ENCODE assay signal across 8 mouse cellular contexts in the genomic region with DNA sequence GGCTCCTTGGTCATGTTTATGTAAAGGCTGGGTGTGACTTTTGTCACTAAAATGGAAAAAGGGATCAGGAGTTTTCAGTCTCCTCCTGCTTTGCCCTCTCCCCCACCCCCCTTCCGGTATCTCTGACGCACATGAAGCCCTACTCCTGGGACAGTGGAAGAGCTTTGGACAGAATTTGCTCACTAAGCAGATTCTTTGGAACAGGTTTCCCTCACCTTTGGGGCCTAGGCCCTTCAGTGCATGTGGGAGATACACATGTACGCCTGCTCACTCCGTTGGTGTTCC. TPM values are rescaled to one million over a fixed set of nuclear protein-coding genes. Genes with fewer than 3 reads are reported as not detected.
DNase-seq lines count a peak whose midpoint lies in the region; ATAC-seq and TF ChIP-seq lines count a peak whose summit lies in the region.

No protein-coding gene starts in this region.

- H3K9ac ChIP-seq in heart, adult 2 months (ENCODE audit: low read depth, low read length), result 0 out of 2 replicates have a peak overlapping the region, but pooled peaks have one; percentile 10
- no peak overlapping the region for H3K9ac ChIP-seq in embryonic facial prominence, embryonic 15.5 days
- H3K9ac ChIP-seq in midbrain, embryonic 12.5 days (replicated peaks), result no peak overlapping the region

- peak overlapping the region; percentile 99 for H3K27ac ChIP-seq in heart, adult 2 months
- H3K27ac ChIP-seq in embryonic facial prominence, embryonic 15.5 days (replicated peaks), result peak overlapping the region; percentile 96
- H3K27ac ChIP-seq in midbrain, embryonic 12.5 days (replicated peaks), result no peak overlapping the region

- no peak for ATAC-seq in embryonic facial prominence, embryonic 15.5 days (ENCODE audit: insufficient number of reproducible peaks, low FRiP score, low TSS enrichment, low read depth)
- no peak for ATAC-seq in midbrain, embryonic 12.5 days (ENCODE audit: low FRiP score, low read depth)

- DNase-seq in heart, adult 2 months, result peak in 1 of 2 experiments; percentile 26
- no peak for DNase-seq in heart, postnatal 25 days (ENCODE audit: low spot score)
- peak; percentile 55 for DNase-seq in kidney, postnatal 10 days
- no peak for DNase-seq in left cerebral cortex, adult 11 months (ENCODE audit: low spot score)
- no peak for DNase-seq in adrenal gland, adult 18-20 months (ENCODE audit: low spot score in 2 of 2)
- no peak for DNase-seq in adrenal gland, postnatal 10 days

- no peaks in the 10 kb centered on the region for H3K36me3 ChIP-seq in heart, adult 2 months (ENCODE audit: control insufficient read depth, insufficient read depth, low read length)
- 0 out of 2 replicates have a peak, but pooled peaks cover 6% of the 10 kb centered on the region for H3K36me3 ChIP-seq in embryonic facial prominence, embryonic 15.5 days
- H3K36me3 ChIP-seq in midbrain, embryonic 12.5 days, result no peaks in the 10 kb centered on the region

- intact Hi-C loops in heart, adult 2 months (cut with DNase I), result loop anchor here (2.0 kb wide), 1 partner anchor 35 kb away; no protein-coding TSS in a partner anchor
- intact Hi-C loops in heart, postnatal 25 days (cut with DNase I), result loop anchor here (2.0 kb wide), 1 partner anchor 35 kb away; no protein-coding TSS in a partner anchor

- WGBS in heart, adult 2 months, result 36% methylated on average over 4 of the region's 4 CpGs
- 48% methylated on average over 4 of the region's 4 CpGs for WGBS in embryonic facial prominence, embryonic 15.5 days
- 67% methylated on average over 4 of the region's 4 CpGs for WGBS in midbrain, embryonic 12.5 days

- TF ChIP-seq CTCF in heart, adult 2 months (IDR thresholded peaks at IDR 0.05), result no peak

- H3K4me1 ChIP-seq in heart, adult 2 months (ENCODE audit: control insufficient read depth, insufficient read depth, low read length), result peaks cover 11% of the 10 kb centered on the region
- H3K4me1 ChIP-seq in embryonic facial prominence, embryonic 15.5 days, result peaks cover 30% of the 10 kb centered on the region
- H3K4me1 ChIP-seq in midbrain, embryonic 12.5 days, result peaks cover 20% of the 10 kb centered on the region

- H3K27me3 ChIP-seq in heart, adult 2 months (ENCODE audit: control insufficient read depth, insufficient read depth, low read length), result no peaks in the 10 kb centered on the region
- H3K27me3 ChIP-seq in embryonic facial prominence, embryonic 15.5 days, result no peaks in the 10 kb centered on the region
- peaks cover 8% of the 10 kb centered on the region for H3K27me3 ChIP-seq in midbrain, embryonic 12.5 days

- TF ChIP-seq EP300 in heart, adult 2 months (IDR thresholded peaks at IDR 0.05; ENCODE audit: insufficient read depth, low read depth, low read length), result no peak

- peak overlapping the region; percentile 72 for H3K4me2 ChIP-seq in embryonic facial prominence, embryonic 15.5 days (replicated peaks)
- peak overlapping the region; percentile 69; the same call in 1 of the 2 replicates for H3K4me2 ChIP-seq in midbrain, embryonic 12.5 days (replicated peaks)

- no peaks in the 10 kb centered on the region; the same call in 1 of the 2 replicates for H3K79me2 ChIP-seq in heart, adult 2 months (replicated peaks; ENCODE audit: control insufficient read depth, insufficient read depth, low read length)

- H3K9me3 ChIP-seq in embryonic facial prominence, embryonic 15.5 days (replicated peaks), result no peaks in the 10 kb centered on the region
- H3K9me3 ChIP-seq in midbrain, embryonic 12.5 days, result no peaks in the 10 kb centered on the region

- H3K4me3 ChIP-seq in heart, adult 2 months, result peak overlapping the region; percentile 99
- H3K4me3 ChIP-seq in embryonic facial prominence, embryonic 15.5 days (replicated peaks), result peak overlapping the region; percentile 93
- H3K4me3 ChIP-seq in midbrain, embryonic 12.5 days, result no peak overlapping the region

- TF ChIP-seq POLR2A in heart, adult 2 months (IDR thresholded peaks at IDR 0.05; ENCODE audit: insufficient read depth, low read depth, low read length), result peak; percentile 43; the same call in 1 of the 2 replicates

RNA-seq across cellular contexts. Expression of gene Zbtb4, which starts 1.9 kb away (rescaled TPM):
- total RNA-seq in heart, adult 2 months (2021), result 10 to 100 TPM; 42.9 to 47.9 TPM
- 19.8 and 25.4 TPM in 2 replicates for polyA plus RNA-seq in heart, adult 2 months (2012; rRNA removed)
- total RNA-seq in heart, postnatal 25 days (2021), result 10 to 100 TPM; 33.3 to 39.6 TPM
- polyA plus RNA-seq in embryonic facial prominence, embryonic 15.5 days (2015; fragmentation: Nextera tagmentation; extraction: Ambion mirVana), result 5.7 and 6.1 TPM in 2 replicates
- 2.0 TPM in 2 replicates for polyA plus RNA-seq in midbrain, embryonic 12.5 days (2016; fragmentation: Nextera tagmentation; extraction: Ambion mirVana)
- total RNA-seq in adrenal gland, adult 18-20 months (2021), result 10 to 100 TPM; 48.2 to 71.4 TPM
- total RNA-seq in adrenal gland, postnatal 10 days (2021), result 10 to 100 TPM; 35.5 to 41.2 TPM

RNA-seq across cellular contexts. Expression of gene Slc35g3, which starts 5.8 kb away (rescaled TPM):
- not detected for total RNA-seq in heart, adult 2 months (2021)
- polyA plus RNA-seq in heart, adult 2 months (2012; rRNA removed), result 0.35 TPM in 1 of 2 replicates, not detected in the other
- total RNA-seq in heart, postnatal 25 days (2021), result not detected
- 0.15 and 0.18 TPM in 2 replicates for polyA plus RNA-seq in embryonic facial prominence, embryonic 15.5 days (2015; fragmentation: Nextera tagmentation; extraction: Ambion mirVana)
- 0.18 and 0.27 TPM in 2 replicates for polyA plus RNA-seq in midbrain, embryonic 12.5 days (2016; fragmentation: Nextera tagmentation; extraction: Ambion mirVana)
- not detected for total RNA-seq in adrenal gland, adult 18-20 months (2021)
- not detected for total RNA-seq in adrenal gland, postnatal 10 days (2021)

RNA-seq across cellular contexts. Expression of gene Polr2a, which starts 9.1 kb away (rescaled TPM):
- total RNA-seq in heart, adult 2 months (2021), result 10 to 100 TPM; 25.3 to 30.4 TPM
- polyA plus RNA-seq in heart, adult 2 months (2012; rRNA removed), result 15.6 and 20.2 TPM in 2 replicates
- total RNA-seq in heart, postnatal 25 days (2021), result 10 to 100 TPM; 28.6 to 30.4 TPM
- 24.3 and 28.2 TPM in 2 replicates for polyA plus RNA-seq in embryonic facial prominence, embryonic 15.5 days (2015; fragmentation: Nextera tagmentation; extraction: Ambion mirVana)
- polyA plus RNA-seq in midbrain, embryonic 12.5 days (2016; fragmentation: Nextera tagmentation; extraction: Ambion mirVana), result 32.0 and 37.1 TPM in 2 replicates
- total RNA-seq in adrenal gland, adult 18-20 months (2021), result 10 to 100 TPM; 55.4 to 79.7 TPM
- 10 to 100 TPM; 53.9 to 67.5 TPM for total RNA-seq in adrenal gland, postnatal 10 days (2021)

RNA-seq across cellular contexts. Expression of gene Chrnb1, which starts 28.2 kb away (rescaled TPM):
- total RNA-seq in heart, adult 2 months (2021), result 1 to 10 TPM; 4.1 TPM
- polyA plus RNA-seq in heart, adult 2 months (2012; rRNA removed), result 10.3 and 16.4 TPM in 2 replicates
- total RNA-seq in heart, postnatal 25 days (2021), result 1 to 10 TPM; 4.8 to 5.0 TPM
- polyA plus RNA-seq in embryonic facial prominence, embryonic 15.5 days (2015; fragmentation: Nextera tagmentation; extraction: Ambion mirVana), result 29.3 and 38.6 TPM in 2 replicates
- 1.3 and 1.7 TPM in 2 replicates for polyA plus RNA-seq in midbrain, embryonic 12.5 days (2016; fragmentation: Nextera tagmentation; extraction: Ambion mirVana)
- 1 to 10 TPM; 1.3 to 3.9 TPM for total RNA-seq in adrenal gland, adult 18-20 months (2021)
- total RNA-seq in adrenal gland, postnatal 10 days (2021), result 1 to 10 TPM; 2.3 to 7.9 TPM

RNA-seq across cellular contexts. Expression of gene Fgf11, which starts 34.1 kb away (rescaled TPM):
- 1 to 10 TPM; 1.9 to 2.5 TPM for total RNA-seq in heart, adult 2 months (2021)
- polyA plus RNA-seq in heart, adult 2 months (2012; rRNA removed), result 3.3 and 4.3 TPM in 2 replicates
- total RNA-seq in heart, postnatal 25 days (2021), result 1 to 10 TPM; 2.2 to 2.4 TPM
- 4.1 and 4.4 TPM in 2 replicates for polyA plus RNA-seq in embryonic facial prominence, embryonic 15.5 days (2015; fragmentation: Nextera tagmentation; extraction: Ambion mirVana)
- 2.7 and 2.9 TPM in 2 replicates for polyA plus RNA-seq in midbrain, embryonic 12.5 days (2016; fragmentation: Nextera tagmentation; extraction: Ambion mirVana)
- total RNA-seq in adrenal gland, adult 18-20 months (2021), result 10 to 100 TPM in 1 of 2 experiments, 1 to 10 TPM in 1; 3.0 to 13.0 TPM
- 1 to 10 TPM; 2.4 to 3.8 TPM for total RNA-seq in adrenal gland, postnatal 10 days (2021)
